Mouse (Mus musculus) liver, adult 2 months (tissue): ENCODE data around the gene Plch2. TPM values are rescaled to one million over a fixed set of nuclear protein-coding genes. Genes with fewer than 3 reads are reported as not detected.

Experiments
- DNase-seq: peaks from one replicate; pipeline ENCODE4 v3.0.0-alpha.2; 2011; ENCODE audit warnings: low read depth, low spot score; ENCODE audit errors: extremely low read depth
- H3K27ac ChIP-seq: fragments of 200-500 bp; replicated peaks from 2 replicates; pipeline ENCODE4 v1.5.1; 2012; ENCODE audit warnings: low read depth, mild to moderate bottlenecking, control low read depth, inconsistent platforms, low read length; ENCODE audit not compliant: insufficient read depth
- H3K27me3 ChIP-seq: fragments of 200-500 bp; 2 replicates; pipeline ENCODE4 v1.6.1; 2012; ENCODE audit warnings: mild to moderate bottlenecking, moderate library complexity, low read length, inconsistent platforms; ENCODE audit not compliant: control insufficient read depth, insufficient read depth
- H3K36me3 ChIP-seq: fragments of 200-500 bp; 2 replicates; pipeline ENCODE4 v1.6.1; 2012; ENCODE audit warnings: low read length, inconsistent platforms; ENCODE audit not compliant: control insufficient read depth, insufficient read depth
- H3K4me1 ChIP-seq: fragments of 200-500 bp; 2 replicates; pipeline ENCODE4 v1.6.1; 2011; ENCODE audit warnings: low read length; ENCODE audit not compliant: control insufficient read depth, insufficient read depth
- H3K4me3 ChIP-seq: fragments of 200-500 bp; 2 replicates; pipeline ENCODE4 v1.5.1; 2011; ENCODE audit warnings: low read depth, mild to moderate bottlenecking, control low read depth, low read length, moderate library complexity; ENCODE audit not compliant: insufficient read depth
- H3K79me2 ChIP-seq: fragments of 200-500 bp; 2 replicates; pipeline ENCODE4 v1.6.1; 2012; ENCODE audit warnings: inconsistent platforms, mild to moderate bottlenecking, low read length, moderate library complexity; ENCODE audit not compliant: control insufficient read depth, insufficient read depth
- H3K9ac ChIP-seq: fragments of 200-500 bp; 2 replicates; pipeline ENCODE4 v1.6.1; 2012; ENCODE audit warnings: low read depth, mild to moderate bottlenecking, control low read depth, inconsistent platforms, low read length
- CTCF ChIP-seq: fragments of 200-500 bp; IDR thresholded peaks from 2 replicates; pipeline ENCODE4 v1.5.1; 2011; ENCODE audit warnings: low read depth, low read length, control low read depth
- POLR2A ChIP-seq: fragments of 200-500 bp; IDR thresholded peaks from 2 replicates; pipeline ENCODE4 v1.6.1; 2011; ENCODE audit warnings: low read length, control low read depth; ENCODE audit not compliant: insufficient read depth; ENCODE audit errors: extremely low read depth
- WGBS: fragments of 180-500 bp; shearing (Covaris S2); methylation state at CpG from one replicate; pipeline ENCODE4 v1.1.7; 2018; 5-methylcytosine and 5-hydroxymethylcytosine counted together
- polyA plus RNA-seq: library from polyadenylated mRNA; depleted of rRNA; stranded (reverse); fragments of >200 nt; gene quantifications from 2 replicates; pipeline ENCODE4 v1.2.3, GENCODE M21; 2012
- total RNA-seq: library from RNA; depleted of rRNA; stranded (reverse); fragments of >200 nt; gene quantifications from 2 replicates; pipeline ENCODE4 v1.2.3, GENCODE M21; 2014

Gene Plch2
- total and polyA plus RNA-seq, 2 experiments, result 0.01 TPM; not detected in 1

GRCm38 (mm10) chr4:155040696-155041095 is 15.9 kb downstream of the Plch2 start:
- TF ChIP-seq POLR2A, result no peak
- TF ChIP-seq CTCF, result no peak
- DNase-seq, result no peak
- Histone ChIP-seq H3K4me1 (no peaks in the 10 kb centered on the region), H3K9ac (no peak overlapping the region), H3K4me3 (no peak overlapping the region), H3K27ac (no peak overlapping the region), H3K36me3 (no peaks in the 10 kb centered on the region), H3K79me2 (no peaks in the 10 kb centered on the region), H3K27me3 (peaks cover 6% of the 10 kb centered on the region; the same call in 1 of the 2 replicates)
- WGBS, result 71% methylated on average over 6 of the region's 6 CpGs

- Histone ChIP-seq H3K79me2 (no peaks in the 10 kb centered on the region), H3K4me3 (no peak overlapping the region), H3K9ac (no peak overlapping the region), H3K27me3 (peaks cover 6% of the 10 kb centered on the region; the same call in 1 of the 2 replicates), H3K36me3 (no peaks in the 10 kb centered on the region), H3K4me1 (no peaks in the 10 kb centered on the region), H3K27ac (no peak overlapping the region)
- DNase-seq, result no peak
- TF ChIP-seq POLR2A (no peak), CTCF (no peak)
- WGBS, result 71% methylated on average over 9 of the region's 9 CpGs
These were observed 16.4 kb downstream of the Plch2 start for GRCm38 (mm10) chr4:155040197-155040596.

DNA sequence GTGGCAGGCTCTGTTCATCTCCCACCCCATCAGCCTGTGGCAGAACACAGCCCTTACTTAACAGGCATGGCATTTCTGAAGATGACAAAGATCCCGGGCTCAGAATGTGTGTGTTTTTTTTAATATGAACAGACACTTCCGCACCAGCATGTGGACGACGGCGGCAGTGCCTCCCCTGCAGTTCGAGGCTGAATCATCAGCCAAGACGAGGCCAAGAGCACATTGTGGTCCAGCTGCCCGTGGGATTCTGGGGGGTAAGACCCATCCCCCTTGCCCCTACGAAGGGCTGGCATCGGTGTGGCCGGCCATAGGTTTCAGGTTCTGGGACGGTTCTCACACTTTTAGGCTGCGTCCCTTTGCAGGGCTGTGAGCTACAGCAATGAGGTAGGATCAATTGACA is 21.8 kb downstream of the Plch2 start:
- 79% methylated on average over 13 of the region's 13 CpGs for WGBS
- Histone ChIP-seq H3K9ac (no peak overlapping the region), H3K79me2 (no peaks in the 10 kb centered on the region), H3K27ac (no peak overlapping the region), H3K36me3 (no peaks in the 10 kb centered on the region), H3K4me1 (no peaks in the 10 kb centered on the region), H3K4me3 (no peak overlapping the region), H3K27me3 (no peaks in the 10 kb centered on the region)
- TF ChIP-seq CTCF (no peak), POLR2A (no peak)
- no peak for DNase-seq

DNA sequence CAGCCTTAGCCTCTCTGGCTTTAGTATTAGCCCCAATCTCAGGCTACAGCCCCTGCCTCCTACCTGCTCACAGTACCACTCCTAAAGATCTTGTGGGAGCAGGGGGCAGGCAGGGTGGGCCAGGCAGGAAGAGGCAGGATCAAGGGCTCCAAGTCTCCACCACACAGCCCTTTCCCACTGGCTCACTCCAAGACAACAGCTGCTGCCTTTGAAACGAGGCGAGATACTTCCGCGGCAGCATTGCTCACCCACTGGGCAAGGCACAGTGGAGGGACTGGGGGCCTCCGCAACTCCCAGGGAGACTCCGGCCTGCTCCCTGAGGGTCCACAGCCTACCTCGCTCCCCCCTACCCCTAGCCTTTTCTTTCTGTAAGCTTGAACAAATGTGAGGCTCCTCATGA is 22.4 kb downstream of the Plch2 start:
- Histone ChIP-seq H3K27me3 (no peaks in the 10 kb centered on the region), H3K9ac (no peak overlapping the region), H3K4me3 (no peak overlapping the region), H3K79me2 (no peaks in the 10 kb centered on the region), H3K36me3 (no peaks in the 10 kb centered on the region), H3K4me1 (no peaks in the 10 kb centered on the region), H3K27ac (no peak overlapping the region)
- WGBS, result 64% methylated on average over 7 of the region's 7 CpGs
- TF ChIP-seq CTCF, result no peak
- TF ChIP-seq POLR2A, result no peak
- no peak for DNase-seq

DNA sequence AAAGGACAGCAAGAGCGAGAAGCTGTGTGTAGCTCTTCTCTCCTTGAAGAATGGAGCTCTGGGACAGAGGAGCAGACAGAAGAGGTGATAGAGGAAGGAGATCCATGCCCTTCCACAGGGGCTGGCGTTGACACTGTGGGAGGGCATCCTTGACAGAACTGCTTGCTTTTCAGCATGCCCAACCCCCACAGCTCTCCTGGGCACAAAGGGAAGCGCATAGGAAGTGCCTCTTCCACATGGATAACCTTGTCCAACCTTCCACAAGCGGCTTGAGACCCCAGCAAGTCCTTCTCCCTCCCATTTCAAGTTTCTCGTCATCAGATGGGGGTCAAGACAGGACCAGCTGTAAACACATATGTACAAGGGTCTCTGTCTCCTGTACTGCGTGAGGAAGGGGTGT is 23.5 kb downstream of the Plch2 start:
- H3K36me3 ChIP-seq, result no peaks in the 10 kb centered on the region
- no peak overlapping the region for H3K9ac ChIP-seq
- no peaks in the 10 kb centered on the region for H3K27me3 ChIP-seq
- no peak for TF ChIP-seq POLR2A
- no peak for TF ChIP-seq CTCF
- no peak for DNase-seq
- no peak overlapping the region for H3K4me3 ChIP-seq
- H3K79me2 ChIP-seq, result no peaks in the 10 kb centered on the region
- H3K4me1 ChIP-seq, result no peaks in the 10 kb centered on the region
- no peak overlapping the region for H3K27ac ChIP-seq
- WGBS, result 44% methylated on average over 6 of the region's 6 CpGs

DNA sequence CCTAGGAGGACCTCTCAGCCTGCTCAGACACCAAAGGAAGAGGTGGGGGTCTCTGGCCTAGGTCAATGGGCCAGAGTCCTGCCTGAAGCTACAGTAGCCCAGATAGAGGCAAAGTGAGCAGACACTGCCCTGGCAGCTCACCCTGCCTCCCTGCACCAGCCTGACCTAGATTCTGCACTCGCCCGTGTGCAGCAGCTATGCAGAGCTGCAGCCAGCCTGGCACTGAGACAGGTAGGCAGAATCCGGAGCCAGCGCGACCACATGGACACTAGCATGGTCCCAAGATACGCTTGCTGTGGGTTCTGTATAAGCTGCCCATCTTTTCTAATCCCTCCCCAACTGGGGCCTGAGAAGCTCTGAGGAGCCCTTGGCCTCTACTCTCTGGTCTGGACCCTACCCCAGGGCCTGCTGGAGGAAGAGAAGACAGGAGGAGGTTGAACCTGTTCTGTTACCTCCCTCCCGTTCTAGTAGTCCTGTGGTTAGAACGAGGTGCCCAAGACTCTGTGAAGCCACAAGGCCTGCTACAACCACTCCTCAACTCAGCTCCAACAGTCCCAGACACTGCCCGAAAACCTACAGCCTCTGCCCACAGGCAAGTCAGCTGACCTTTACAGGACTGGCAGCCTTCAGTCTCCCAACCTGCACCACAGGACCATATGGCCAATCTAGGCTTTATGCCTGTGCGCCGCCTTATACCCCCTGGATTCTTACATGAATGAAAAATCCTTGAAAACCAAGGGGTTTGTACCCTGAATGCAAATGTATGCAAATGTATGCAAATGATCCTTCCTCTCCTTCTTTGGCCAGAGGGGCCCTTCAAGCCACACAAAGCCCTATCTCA is 32.2 kb downstream of the Plch2 start:
- Histone ChIP-seq H3K9ac (no peak overlapping the region), H3K4me1 (no peaks in the 10 kb centered on the region), H3K27me3 (no peaks in the 10 kb centered on the region), H3K4me3 (no peak overlapping the region), H3K36me3 (no peaks in the 10 kb centered on the region), H3K27ac (no peak overlapping the region), H3K79me2 (no peaks in the 10 kb centered on the region)
- no peak for DNase-seq
- 91% methylated on average over 11 of the region's 11 CpGs for WGBS
- TF ChIP-seq CTCF (no peak), POLR2A (no peak)
